Mouse (Mus musculus): Measurements from ENCODE around the gene Cdk5rap3. TPM values are rescaled to one million over a fixed set of nuclear protein-coding genes. Genes with fewer than 3 reads are reported as not detected.

The Cdk5rap3 gene
- total RNA-seq, 2 experiments from 2014 or later: 50.5 to 52.5 TPM

DNA sequence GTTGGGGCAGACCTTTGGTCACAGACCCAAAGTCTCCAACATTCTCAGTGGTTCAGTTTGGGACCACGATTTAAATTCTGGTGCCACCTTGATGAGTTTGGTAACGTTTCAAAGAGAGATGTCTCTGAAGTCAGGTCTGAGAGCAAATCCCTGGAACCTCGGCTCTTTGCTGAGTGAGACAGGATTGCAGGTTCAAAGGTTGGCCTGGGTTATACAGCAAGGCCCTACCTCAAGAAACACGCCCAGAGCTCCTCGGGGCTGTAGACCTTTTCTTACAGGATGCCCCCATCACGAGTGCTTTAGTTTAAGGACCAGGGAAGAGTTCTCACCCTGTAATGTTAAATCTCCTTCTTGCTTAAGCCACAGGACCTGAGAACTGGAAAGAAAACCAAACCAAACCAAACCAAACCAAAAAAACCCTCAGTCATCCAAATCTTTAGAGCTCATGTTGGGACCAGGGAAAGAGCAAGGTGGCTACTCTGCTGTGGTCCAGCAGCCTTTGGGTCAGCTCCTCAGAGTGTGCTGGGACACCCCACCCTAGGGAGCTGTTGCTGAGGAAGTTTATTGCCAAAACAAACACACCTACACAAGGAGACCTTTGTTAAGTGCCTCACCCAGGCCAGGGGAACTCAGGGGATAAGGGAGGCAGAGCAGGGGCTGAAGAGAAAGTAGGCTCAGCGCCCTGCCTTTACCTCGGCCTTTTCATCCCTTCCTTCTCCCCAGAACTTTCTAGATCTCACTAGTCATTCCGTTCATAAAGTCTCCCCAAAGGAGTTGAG lies 19.8 kb upstream of the Cdk5rap3 start:
- intact Hi-C loops (cut with DNase I): no loop called here
- DNase-seq (ENCODE audit: extremely low spot score in 1 of 2, low spot score in 2 of 2): no peak

DNA sequence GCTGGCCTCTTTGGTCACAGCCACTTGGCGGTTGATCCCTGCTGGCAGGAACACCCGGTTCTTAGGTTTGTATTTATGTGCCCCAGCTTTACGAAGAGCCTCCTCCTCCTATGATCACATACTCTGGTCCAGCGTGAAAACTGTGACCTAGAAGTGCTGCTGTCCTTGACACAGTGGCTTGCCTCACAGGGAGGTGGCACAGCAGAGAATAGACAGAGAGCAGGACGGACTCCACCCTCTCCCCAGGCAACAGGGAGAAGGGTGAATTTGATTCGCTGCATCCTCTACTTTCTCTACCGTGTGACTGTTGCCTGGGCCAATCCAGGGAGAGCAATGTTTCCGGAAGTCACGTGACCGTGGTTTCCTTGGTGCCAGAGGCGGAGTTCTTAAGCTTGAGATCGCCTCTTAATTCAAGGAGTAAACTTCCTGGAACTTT lies 18.6 kb upstream of the Cdk5rap3 start:
- peak; percentile 38 to 75 for DNase-seq (ENCODE audit: extremely low spot score in 1 of 2, low spot score in 2 of 2)
- intact Hi-C loops (cut with DNase I): no loop called here

DNA sequence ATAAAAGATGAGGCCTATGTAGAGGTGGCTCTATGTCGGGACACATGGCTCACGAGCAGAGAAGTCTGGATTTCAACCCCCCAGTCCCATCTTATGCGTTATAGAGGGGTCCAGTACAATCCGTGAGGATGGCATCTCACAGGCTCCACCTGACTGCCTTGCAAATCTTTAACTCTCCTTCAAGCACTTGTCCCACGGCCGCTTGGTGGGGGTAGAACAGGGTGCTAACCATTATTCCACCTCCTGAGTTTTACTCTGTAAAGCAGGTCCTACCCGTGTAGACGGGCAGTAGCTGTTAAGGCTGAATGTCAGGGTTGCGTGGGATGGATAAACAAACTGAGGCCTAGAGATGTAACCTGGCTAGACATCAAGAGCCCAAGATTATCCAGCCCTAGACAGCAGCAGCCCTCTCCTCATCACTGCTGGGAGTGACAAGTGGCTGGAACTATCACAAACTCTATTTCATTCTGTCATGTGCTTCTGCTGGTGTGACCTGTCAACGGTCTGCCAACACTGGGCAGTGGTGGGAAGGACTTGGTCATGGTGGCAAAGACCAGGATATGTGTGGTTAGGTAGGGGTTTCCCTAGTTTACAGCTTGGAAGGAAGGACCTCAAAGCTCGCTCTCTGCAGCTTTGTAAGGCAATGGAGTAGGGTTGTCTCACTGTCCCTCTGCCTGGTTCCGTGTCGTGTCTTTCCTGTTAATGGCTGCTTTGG lies 17.4 kb upstream of the Cdk5rap3 start:
- DNase-seq (ENCODE audit: extremely low spot score in 1 of 2, low spot score in 2 of 2): no peak
- intact Hi-C loops (cut with DNase I): no loop called here

DNA sequence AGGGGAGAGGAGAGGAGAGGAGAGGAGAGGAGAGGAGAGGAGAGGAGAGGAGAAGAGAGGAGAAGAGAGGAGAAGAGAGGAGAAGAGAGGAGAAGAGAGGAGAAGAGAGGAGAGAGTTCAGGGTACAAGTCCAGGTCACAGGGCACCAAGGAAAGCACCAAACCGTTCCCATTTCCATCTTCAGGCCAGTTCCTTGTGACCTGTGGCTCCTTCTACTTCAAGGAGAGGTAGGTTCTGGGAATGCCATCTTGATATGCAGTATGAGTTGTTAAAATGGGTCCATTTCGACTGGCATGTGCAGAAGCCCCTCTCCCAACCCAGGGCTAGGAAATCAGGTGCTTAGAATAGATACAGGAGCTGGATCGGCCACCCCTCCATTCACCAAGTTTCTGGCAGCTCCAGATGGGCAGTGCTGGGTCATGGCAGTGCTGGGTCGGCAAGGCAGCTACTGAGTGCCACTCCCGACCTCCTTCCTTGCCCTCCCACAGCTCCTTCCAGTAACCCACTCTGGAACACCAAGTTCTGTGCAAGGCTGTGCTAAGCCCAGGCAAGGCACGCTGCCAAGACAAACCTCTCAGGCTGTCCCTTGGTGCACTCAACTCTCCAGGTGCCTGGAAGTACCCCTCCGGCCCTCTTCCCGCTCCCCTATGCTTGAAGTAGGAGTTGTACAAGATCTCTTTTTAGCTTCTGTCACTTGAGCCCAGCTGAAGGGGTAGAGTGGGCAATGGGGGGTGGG lies 15.2 kb upstream of the Cdk5rap3 start:
- intact Hi-C loops (cut with DNase I): no loop called here
- DNase-seq (ENCODE audit: extremely low spot score in 1 of 2, low spot score in 2 of 2): no peak

DNA sequence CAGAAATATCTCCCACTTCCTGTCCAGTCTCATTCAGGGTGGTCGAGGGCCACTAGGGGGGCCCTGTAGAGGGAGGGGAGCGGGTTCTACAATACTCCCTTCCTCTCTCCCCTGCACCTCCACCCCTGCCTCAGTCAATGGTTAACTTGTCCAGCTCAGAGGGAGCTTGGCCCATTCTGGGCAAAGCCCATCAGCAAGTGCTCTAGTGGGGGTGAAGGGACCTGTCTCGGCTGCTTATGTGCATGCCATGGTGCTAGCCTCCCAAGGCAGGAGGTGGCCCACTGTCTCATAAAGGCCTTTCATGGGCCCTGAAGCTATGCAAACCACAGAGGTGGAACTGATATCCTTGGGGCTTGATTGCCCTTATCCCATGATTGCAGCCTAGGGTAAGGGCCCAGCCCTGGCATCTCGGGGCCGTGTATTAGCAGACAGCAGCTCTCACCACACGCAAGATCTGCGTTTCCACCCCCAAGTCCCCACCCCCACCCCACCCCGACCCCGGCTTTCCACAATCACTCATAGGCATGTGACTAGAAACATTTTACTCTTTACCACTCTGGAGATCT lies 13.6 kb upstream of the Cdk5rap3 start:
- DNase-seq (ENCODE audit: extremely low spot score in 1 of 2, low spot score in 2 of 2): no peak
- intact Hi-C loops (cut with DNase I): no loop called here

DNA sequence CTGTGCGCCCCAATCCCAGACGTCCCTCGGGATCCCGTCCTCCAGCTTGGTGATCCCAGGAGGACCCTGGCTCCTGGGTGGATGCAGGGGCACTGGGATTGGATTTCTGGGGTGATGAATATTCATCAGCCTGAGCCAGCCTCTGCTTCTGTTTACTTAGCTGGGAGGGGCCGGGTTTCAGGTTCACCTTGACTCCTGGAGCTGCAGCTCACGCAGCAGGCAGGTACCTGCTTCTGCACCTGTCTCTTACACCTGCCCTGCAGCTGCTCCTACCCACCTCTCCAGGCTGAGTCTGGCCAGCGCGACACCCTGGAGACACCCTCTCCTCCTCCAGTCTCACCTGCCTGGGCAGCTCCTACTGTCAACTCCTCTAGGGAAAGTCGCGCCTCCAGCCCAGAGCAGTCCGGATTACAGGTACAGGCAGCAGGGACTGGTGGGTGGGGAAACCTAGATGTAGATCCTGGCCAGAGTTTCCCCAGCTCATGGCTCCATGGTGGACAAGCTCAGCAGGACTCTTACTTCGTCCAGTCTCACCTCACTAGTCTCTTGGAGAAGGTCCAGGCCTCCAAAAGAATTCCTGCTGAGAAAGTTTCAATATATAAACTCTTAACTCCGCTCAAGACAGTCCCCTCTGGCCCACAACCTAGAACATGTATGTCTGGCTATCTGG lies 12.9 kb upstream of the Cdk5rap3 start:
- no peak for DNase-seq (ENCODE audit: extremely low spot score in 1 of 2, low spot score in 2 of 2)
- intact Hi-C loops (cut with DNase I): no loop called here

DNA sequence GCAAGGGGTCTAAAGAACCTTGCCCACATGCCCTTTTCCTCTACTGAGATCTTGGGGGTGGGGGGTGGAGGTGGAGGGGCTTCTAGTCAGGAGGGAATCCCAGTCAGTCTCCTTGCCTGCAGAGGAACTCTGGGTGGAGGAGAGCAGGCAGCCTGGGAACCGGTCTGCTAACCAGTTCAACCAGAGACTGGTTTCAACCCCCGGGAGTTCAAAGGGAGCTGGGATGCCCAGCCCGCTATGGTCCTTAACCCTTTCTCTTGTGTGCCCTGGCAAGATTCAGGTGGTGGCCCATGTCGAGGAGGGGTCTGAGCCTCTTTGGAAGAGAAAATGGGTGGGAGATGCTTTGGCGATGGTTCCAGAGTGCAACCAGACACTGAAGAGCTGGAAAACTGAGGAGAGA lies 12.4 kb upstream of the Cdk5rap3 start:
- no peak for DNase-seq (ENCODE audit: extremely low spot score in 1 of 2, low spot score in 2 of 2)
- intact Hi-C loops (cut with DNase I): no loop called here

DNA sequence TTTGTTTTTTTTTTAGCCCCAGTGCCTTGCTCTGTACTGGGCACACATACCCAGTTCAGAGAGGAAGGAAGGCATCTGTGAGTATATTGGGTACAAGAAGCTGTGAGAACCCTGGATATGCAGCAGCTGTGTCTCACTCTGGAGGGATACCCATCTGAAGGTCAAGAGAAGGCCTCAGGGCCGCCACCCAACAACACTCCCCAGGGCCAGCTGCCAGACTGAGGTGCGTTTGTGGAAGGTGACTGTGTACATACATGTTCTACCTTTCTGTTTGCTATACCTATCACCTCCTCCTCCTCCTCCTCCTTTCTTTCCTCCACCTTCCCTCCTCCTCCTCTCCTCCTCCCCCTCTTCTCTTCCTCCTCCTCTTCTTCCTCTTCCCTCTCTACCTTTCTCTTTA lies 11.8 kb upstream of the Cdk5rap3 start, which contains the start of gene Prr15l:
Prr15l (plus strand) TSS at position 17 of the 400 bp plus-strand sequence.
- no peak for DNase-seq (ENCODE audit: extremely low spot score in 1 of 2, low spot score in 2 of 2)
- intact Hi-C loops (cut with DNase I): no loop called here

DNA sequence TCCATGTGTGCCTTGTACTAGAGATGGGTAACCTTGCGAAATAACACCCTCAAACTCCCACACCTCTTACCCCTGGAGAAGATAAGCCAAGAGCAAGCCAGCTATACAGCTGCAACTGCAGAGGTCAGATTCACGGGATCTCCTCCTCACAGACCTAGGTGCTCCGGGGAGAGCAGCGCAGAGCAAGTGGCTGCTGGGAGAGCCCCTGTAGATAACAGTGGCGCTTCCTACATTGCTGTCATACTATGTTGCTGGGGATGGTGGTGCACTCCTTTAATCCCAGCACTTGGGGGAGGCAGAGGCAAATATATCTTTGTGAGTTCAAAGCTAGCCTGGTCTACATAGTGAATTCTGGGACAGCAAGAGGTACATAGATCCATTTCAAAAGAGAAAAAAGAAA lies 10.3 kb upstream of the Cdk5rap3 start:
- DNase-seq (ENCODE audit: extremely low spot score in 1 of 2, low spot score in 2 of 2): no peak
- intact Hi-C loops (cut with DNase I): no loop called here

DNA sequence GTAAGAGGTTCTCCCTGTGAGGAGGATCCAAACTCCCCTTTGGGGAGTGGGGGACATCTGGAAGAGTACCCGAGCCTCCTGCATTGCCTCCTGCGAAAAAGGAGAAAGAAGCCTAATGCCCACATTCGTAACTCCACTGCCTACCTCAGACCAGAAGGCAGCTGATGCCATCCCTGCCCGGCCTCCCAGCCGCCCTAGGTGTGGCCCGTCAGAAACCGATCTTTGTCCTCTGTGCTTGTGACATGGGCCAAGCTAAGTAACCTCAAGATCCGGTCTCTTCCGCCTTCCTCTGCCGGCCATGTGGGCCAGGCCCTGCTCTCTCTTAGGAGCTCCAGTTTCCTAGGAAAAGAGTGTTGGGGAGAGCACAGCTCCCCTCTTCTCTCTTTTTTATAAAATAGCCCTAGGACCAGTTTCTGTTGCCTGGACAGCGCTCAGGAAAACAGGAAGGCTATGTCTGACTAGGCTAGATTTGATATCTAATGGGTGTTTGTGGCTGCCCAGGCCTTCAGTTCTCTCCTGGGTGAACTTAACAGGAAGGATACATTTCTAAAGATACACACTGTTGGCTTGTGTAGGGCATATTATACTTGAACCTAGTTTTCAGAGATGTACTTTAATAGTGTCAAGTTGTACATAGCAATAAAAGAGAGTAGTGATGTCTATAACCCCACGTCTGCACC lies 9.3 kb upstream of the Cdk5rap3 start:
- no peak for DNase-seq (ENCODE audit: extremely low spot score in 1 of 2, low spot score in 2 of 2)
- intact Hi-C loops (cut with DNase I): no loop called here

DNA sequence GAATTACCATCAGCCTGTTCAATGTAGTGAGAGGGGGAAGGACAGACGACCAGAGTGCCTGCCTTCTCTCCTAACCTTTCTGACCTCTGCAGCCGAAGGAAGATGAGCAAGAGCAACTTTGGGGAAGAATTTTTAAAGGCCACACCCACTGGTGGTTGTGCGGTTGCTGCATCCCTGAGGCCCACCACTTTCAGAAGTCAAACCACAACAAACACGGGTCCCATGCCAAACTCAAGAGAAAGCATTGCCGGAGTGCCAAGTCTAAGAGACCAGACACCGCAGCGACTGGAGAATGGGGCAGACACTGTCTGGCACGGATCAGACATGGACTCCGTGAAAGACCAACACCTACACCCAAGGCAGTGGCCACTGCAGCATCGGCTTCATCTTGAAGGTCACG lies 8.6 kb upstream of the Cdk5rap3 start:
- intact Hi-C loops (cut with DNase I): no loop called here

DNA sequence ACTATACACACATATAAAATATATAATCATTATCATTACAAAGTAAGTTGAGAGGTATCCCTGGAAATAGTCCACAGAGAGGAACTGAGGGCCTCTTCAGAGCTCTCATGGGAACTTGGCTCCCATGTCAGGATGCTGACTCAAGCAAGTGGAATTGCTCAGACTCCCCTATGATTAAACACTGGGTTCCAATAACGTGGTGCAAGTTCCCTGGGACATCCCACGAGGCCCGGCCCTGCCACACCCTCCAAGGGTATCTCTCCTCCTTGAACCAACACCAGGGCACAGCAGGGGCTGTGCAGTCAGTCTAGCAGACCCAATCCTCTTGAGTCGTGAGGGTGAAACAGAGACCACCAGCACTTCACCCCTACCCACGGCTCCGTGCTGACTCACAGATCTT lies 2.7 kb upstream of the Cdk5rap3 start:
- intact Hi-C loops (cut with DNase I): loop anchor here (10.0 kb wide), 1 partner anchor 106 kb away; the partner anchor contains the start of gene Scrn2
- DNase-seq (ENCODE audit: extremely low spot score in 1 of 2, low spot score in 2 of 2): no peak

More for the DNA sequence above, 8.6 kb upstream of the Cdk5rap3 start:
- no peak for DNase-seq (ENCODE audit: extremely low spot score in 1 of 2, low spot score in 2 of 2)

DNA sequence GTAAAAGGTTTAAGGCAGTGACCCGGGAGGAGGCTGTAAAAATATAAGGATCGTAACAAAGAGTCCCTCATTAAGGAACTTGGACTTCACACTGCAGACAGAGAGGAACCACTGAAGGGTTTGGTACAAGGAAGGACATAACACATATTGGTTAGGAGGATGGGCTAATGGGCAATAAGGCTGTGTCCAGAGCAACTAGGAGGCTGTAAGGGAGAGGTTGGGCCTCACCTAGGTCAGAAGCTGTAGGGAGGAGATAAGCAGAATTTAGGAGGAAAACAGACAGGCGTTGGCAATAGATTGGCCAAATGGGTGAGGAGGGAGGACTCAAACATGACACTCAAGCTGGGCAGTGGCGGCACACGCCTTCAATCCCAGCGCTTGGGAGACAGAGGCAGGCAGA lies 1.1 kb upstream of the Cdk5rap3 start:
- intact Hi-C loops (cut with DNase I): loop anchor here (2.0 to 10.0 kb wide), 2 partner anchors 45 to 107 kb away; partner anchors contain the start of gene Scrn2
- no peak for DNase-seq (ENCODE audit: extremely low spot score in 1 of 2, low spot score in 2 of 2)

DNA sequence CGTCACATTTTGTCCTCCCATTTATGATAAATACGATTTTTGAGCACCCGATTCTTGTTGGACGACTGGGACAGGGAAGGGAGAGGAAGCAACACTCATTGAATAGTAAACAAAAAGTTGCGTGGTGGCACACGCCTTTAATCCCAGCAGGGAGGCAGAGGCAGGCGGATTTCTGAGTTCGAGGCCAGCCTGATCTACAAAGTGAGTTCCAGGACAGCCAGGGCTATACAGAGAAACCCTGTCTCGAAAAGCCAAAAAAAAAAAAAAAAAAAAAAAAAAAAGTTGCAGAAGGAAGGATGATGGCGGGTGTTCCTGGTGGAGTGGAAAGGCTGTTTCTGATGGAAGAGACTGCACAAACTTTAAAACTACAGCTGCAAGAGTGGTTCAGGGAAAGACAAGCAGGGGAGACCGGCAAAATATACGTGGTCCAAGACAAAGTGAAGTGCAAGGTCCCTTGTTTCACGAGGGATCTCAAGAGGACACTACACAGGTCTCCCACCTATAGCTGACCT lies 645 bp upstream of the Cdk5rap3 start:
- intact Hi-C loops (cut with DNase I): loop anchor here (2.0 to 10.0 kb wide), 2 partner anchors 46 to 108 kb away; partner anchors contain the start of gene Scrn2
- no peak for DNase-seq (ENCODE audit: extremely low spot score in 1 of 2, low spot score in 2 of 2)

DNA sequence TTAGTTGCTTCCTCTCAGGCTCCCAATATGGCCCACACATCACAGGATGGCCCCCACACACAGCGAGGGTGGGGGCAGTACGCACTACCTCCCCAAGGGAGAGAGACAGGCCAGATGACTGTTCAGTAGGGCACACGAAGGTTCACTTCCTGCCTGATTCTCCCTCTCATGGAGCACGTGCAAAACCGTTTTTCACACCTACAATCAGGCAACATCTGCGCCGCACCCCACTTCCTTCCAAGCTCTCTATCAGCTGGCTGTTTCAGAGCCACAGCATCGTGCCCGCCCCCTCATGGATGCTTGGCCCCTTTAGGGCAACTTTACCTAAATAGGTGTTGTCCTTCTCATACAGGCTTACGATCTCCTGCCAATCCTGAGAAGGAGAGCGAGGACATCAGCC lies 3.6 kb downstream of the Cdk5rap3 start:
- DNase-seq (ENCODE audit: extremely low spot score in 1 of 2, low spot score in 2 of 2): no peak
- intact Hi-C loops (cut with DNase I): loop anchor here (10.0 kb wide), 1 partner anchor 112 kb away; the partner anchor contains the start of gene Scrn2

DNA sequence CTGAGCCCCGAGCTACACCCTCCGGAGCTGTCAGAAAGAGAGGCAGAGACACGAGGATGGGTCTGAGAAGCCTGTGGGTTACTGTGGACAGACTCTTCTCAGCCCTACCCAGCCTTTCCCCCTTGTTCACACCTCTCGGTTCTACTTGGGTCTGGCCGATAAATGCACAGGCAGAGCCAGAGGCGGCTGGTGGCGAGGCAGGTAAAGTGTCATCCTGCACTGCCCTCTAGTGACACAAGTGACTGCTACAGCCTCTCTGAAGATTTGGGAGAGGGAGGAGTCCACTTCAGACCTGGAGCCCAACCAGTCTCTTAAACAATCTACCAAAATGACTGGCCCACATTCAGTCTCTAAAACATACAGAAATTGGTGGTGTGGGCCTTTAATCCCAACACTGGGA lies 6.3 kb downstream of the Cdk5rap3 start:
- intact Hi-C loops (cut with DNase I): loop anchor here (2.0 to 10.0 kb wide), 2 partner anchors 43 to 115 kb away; partner anchors contain the start of gene Scrn2

DNA sequence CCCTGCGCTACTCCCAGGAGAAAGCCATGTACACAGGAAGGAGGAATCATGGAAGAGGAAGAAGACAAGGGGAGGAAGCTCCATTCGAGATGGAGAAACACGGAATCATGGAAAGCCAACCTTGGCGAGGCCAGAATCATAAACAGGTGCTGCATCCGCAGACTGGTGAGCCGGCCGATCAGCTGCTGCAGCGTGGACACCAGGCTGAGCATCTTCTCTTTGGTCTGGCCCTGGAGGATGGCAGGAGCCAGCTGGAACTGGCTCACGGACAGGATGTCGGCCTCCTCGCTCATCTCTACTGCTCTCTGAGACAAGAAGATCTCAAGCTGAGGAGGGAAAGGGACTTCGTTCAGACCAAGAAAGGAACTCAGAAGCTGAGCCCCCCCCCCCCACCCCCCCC lies 7.7 kb downstream of the Cdk5rap3 start:
- DNase-seq (ENCODE audit: extremely low spot score in 1 of 2, low spot score in 2 of 2): no peak
- intact Hi-C loops (cut with DNase I): no loop called here

More for the DNA sequence above, 6.3 kb downstream of the Cdk5rap3 start:
- peak; percentile 69 to 85 for DNase-seq (ENCODE audit: extremely low spot score in 1 of 2, low spot score in 2 of 2)

All from left cerebral cortex, postnatal 10 days (tissue).